Mouse (Mus musculus): ENCODE results near the gene Folr1.

DNA sequence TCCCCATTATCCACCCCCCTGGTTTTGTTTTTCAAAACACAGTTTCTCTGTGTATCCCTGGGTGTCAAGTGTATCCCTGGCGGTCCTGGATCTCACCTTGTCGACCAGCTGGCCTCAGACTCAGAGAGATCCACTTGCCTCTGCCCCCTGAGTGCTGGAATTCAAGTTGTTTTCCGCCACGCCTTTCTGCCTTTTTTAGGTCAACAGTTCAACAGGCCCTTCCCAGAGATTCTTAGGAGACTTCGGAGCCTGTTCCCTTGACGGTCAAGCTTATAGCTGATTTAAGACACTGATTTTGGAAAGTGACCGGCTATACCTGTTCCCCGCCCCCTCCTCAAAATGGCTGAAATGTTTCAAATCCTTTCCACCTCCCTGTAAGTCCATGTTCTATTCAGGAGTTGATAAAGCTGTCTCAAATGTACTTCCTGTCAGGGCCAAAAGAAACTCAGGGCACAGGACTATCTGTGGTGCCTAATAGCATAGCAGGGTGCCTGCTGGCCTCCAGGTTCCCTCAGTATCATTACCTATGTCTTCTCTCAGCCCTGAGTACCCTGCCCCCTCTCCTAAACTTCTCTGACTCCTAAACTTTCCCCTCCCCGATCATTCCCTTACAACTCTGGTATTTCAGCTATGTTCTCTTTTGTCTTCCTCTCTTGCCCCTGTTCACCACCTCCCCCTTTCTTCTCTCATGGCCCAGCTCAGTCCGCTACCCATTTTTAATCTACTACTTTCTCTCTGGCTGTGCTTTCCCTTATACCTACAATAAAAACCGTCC, 3.9 kb downstream of the Folr1 start:
- no peak for TF ChIP-seq EP300 (optimal IDR thresholded peaks at IDR 0.05)
- TF ChIP-seq CTCF (IDR thresholded peaks at IDR 0.05; ENCODE audit: low read depth): no peak

Data from stomach, postnatal 0 days (tissue).